Mouse (Mus musculus) liver, embryonic 15.5 days (tissue): ENCODE data around the gene Schip1. TPM values are rescaled to one million over a fixed set of nuclear protein-coding genes. Genes with fewer than 3 reads are reported as not detected.

Experiments used
- ATAC-seq: fragments of 200-750 bp; cut with Nextera tagmentation; 2 replicates; pipeline ENCODE4 v1.8.0; 2017; ENCODE audit warnings: moderate number of reproducible peaks, mild to moderate bottlenecking, moderate library complexity; ENCODE audit not compliant: insufficient read depth
- H3K27ac ChIP-seq: fragments of 300-500 bp; sonication (generic); replicated peaks from 2 replicates; pipeline ENCODE4 v1.5.1; 2015; ENCODE audit warnings: mild to moderate bottlenecking, inconsistent platforms
- H3K27me3 ChIP-seq: fragments of 300-500 bp; sonication (generic); 2 replicates; pipeline ENCODE4 v1.6.1; 2015; ENCODE audit warnings: mild to moderate bottlenecking, inconsistent platforms
- H3K36me3 ChIP-seq: fragments of 300-500 bp; sonication (generic); replicated peaks from 2 replicates; pipeline ENCODE4 v1.6.1; 2015; ENCODE audit warnings: moderate library complexity, mild to moderate bottlenecking, inconsistent platforms
- H3K4me1 ChIP-seq: fragments of 300-500 bp; sonication (generic); replicated peaks from 2 replicates; pipeline ENCODE4 v1.6.1; 2015; ENCODE audit warnings: inconsistent platforms
- H3K4me2 ChIP-seq: fragments of 300-500 bp; sonication (generic); 2 replicates; pipeline ENCODE4 v1.6.1; 2015; ENCODE audit warnings: moderate library complexity, mild to moderate bottlenecking, inconsistent platforms
- H3K4me3 ChIP-seq: fragments of 300-500 bp; sonication (generic); replicated peaks from 2 replicates; pipeline ENCODE4 v1.5.1; 2015; ENCODE audit warnings: mild to moderate bottlenecking, inconsistent platforms
- H3K9ac ChIP-seq: fragments of 300-500 bp; sonication (generic); 2 replicates; pipeline ENCODE4 v1.6.1; 2015; ENCODE audit warnings: moderate library complexity, mild to moderate bottlenecking, inconsistent platforms
- H3K9me3 ChIP-seq: fragments of 300-500 bp; sonication (generic); replicated peaks from 2 replicates; pipeline ENCODE4 v1.6.1; 2016; ENCODE audit warnings: inconsistent platforms
- WGBS: fragments of 180-500 bp; shearing (Covaris S2); methylation state at CpG from one replicate; pipeline ENCODE4 v1.1.7; 2015; ENCODE audit warnings: mixed read lengths; ENCODE audit not compliant: insufficient replicate concordance; 5-methylcytosine and 5-hydroxymethylcytosine counted together
- polyA plus RNA-seq: library from polyadenylated mRNA; unstranded; fragments of >200 nt; fragmentation: Nextera tagmentation; extraction: Ambion mirVana; gene quantifications from 2 replicates; pipeline ENCODE4 v1.2.1, GENCODE M21; 2015

The Schip1 gene
- polyA plus RNA-seq, 1 experiment from 2014 or later = 2.4 TPM

GRCm38 (mm10) chr3:68656607-68657352 lies 592.2 kb downstream of the Schip1 start:
- H3K4me1 ChIP-seq = peaks cover 3% of the 10 kb centered on the region; the same call in 1 of the 2 replicates
- no peaks in the 10 kb centered on the region for H3K27me3 ChIP-seq
- H3K4me3 ChIP-seq = no peak overlapping the region
- no peak overlapping the region for H3K4me2 ChIP-seq
- no peak overlapping the region for H3K9ac ChIP-seq
- H3K27ac ChIP-seq = no peak overlapping the region
- ATAC-seq = no peak
- H3K36me3 ChIP-seq = no peaks in the 10 kb centered on the region
- H3K9me3 ChIP-seq = no peaks in the 10 kb centered on the region
- 47% methylated on average over 4 of the region's 4 CpGs for WGBS

GRCm38 (mm10) chr3:68657589-68658245 lies 593.1 kb downstream of the Schip1 start:
- Histone ChIP-seq H3K27ac (no peak overlapping the region), H3K36me3 (no peaks in the 10 kb centered on the region), H3K27me3 (no peaks in the 10 kb centered on the region), H3K4me2 (no peak overlapping the region), H3K9ac (no peak overlapping the region), H3K4me3 (no peak overlapping the region), H3K9me3 (no peaks in the 10 kb centered on the region), H3K4me1 (peaks cover 3% of the 10 kb centered on the region; the same call in 1 of the 2 replicates)
- no peak for ATAC-seq
- 10% methylated on average over 9 of the region's 9 CpGs for WGBS

GRCm38 (mm10) chr3:68659996-68660395 lies 595.4 kb downstream of the Schip1 start:
- H3K4me3 ChIP-seq = no peak overlapping the region
- H3K27me3 ChIP-seq = no peaks in the 10 kb centered on the region
- no peak overlapping the region for H3K4me2 ChIP-seq
- H3K9ac ChIP-seq = no peak overlapping the region
- no peaks in the 10 kb centered on the region for H3K9me3 ChIP-seq
- H3K27ac ChIP-seq = no peak overlapping the region
- H3K36me3 ChIP-seq = no peaks in the 10 kb centered on the region
- no peak for ATAC-seq
- 67% methylated on average over 6 of the region's 6 CpGs for WGBS
- H3K4me1 ChIP-seq = peaks cover 3% of the 10 kb centered on the region; the same call in 1 of the 2 replicates

GRCm38 (mm10) chr3:68660538-68660937 lies 595.9 kb downstream of the Schip1 start:
- Histone ChIP-seq H3K4me2 (no peak overlapping the region), H3K4me1 (peaks cover 3% of the 10 kb centered on the region; the same call in 1 of the 2 replicates), H3K9ac (no peak overlapping the region), H3K27me3 (no peaks in the 10 kb centered on the region), H3K36me3 (no peaks in the 10 kb centered on the region), H3K9me3 (no peaks in the 10 kb centered on the region), H3K27ac (no peak overlapping the region), H3K4me3 (no peak overlapping the region)
- 41% methylated on average over 4 of the region's 4 CpGs for WGBS
- ATAC-seq = no peak

- Histone ChIP-seq H3K4me2 (no peak overlapping the region), H3K27me3 (no peaks in the 10 kb centered on the region), H3K9me3 (no peaks in the 10 kb centered on the region), H3K4me1 (peaks cover 3% of the 10 kb centered on the region; the same call in 1 of the 2 replicates), H3K9ac (no peak overlapping the region), H3K36me3 (no peaks in the 10 kb centered on the region), H3K4me3 (no peak overlapping the region), H3K27ac (no peak overlapping the region)
- 24% methylated on average over 5 of the region's 5 CpGs for WGBS
- no peak for ATAC-seq
Observed at GRCm38 (mm10) chr3:68662386-68662785, 597.8 kb downstream of the Schip1 start.

GRCm38 (mm10) chr3:68664337-68664736 lies 599.7 kb downstream of the Schip1 start:
- WGBS = 75% methylated on average over 6 of the region's 6 CpGs
- H3K4me3 ChIP-seq = no peak overlapping the region
- H3K36me3 ChIP-seq = no peaks in the 10 kb centered on the region
- no peak overlapping the region for H3K4me2 ChIP-seq
- no peak overlapping the region for H3K9ac ChIP-seq
- no peak for ATAC-seq
- H3K27ac ChIP-seq = no peak overlapping the region
- H3K27me3 ChIP-seq = no peaks in the 10 kb centered on the region
- H3K9me3 ChIP-seq = no peaks in the 10 kb centered on the region
- peaks cover under 1% of the 10 kb centered on the region; the same call in 1 of the 2 replicates for H3K4me1 ChIP-seq

GRCm38 (mm10) chr3:68666377-68666776 lies 601.8 kb downstream of the Schip1 start:
- ATAC-seq = no peak
- Histone ChIP-seq H3K4me2 (no peak overlapping the region), H3K36me3 (no peaks in the 10 kb centered on the region), H3K27ac (no peak overlapping the region), H3K4me1 (no peaks in the 10 kb centered on the region), H3K4me3 (no peak overlapping the region), H3K9me3 (no peaks in the 10 kb centered on the region), H3K27me3 (no peaks in the 10 kb centered on the region), H3K9ac (no peak overlapping the region)
- 60% methylated on average over 7 of the region's 7 CpGs for WGBS

- Histone ChIP-seq H3K4me2 (no peak overlapping the region), H3K4me3 (no peak overlapping the region), H3K27ac (no peak overlapping the region), H3K9ac (no peak overlapping the region), H3K9me3 (no peaks in the 10 kb centered on the region), H3K27me3 (no peaks in the 10 kb centered on the region), H3K36me3 (no peaks in the 10 kb centered on the region), H3K4me1 (no peaks in the 10 kb centered on the region)
- ATAC-seq = no peak
- 69% methylated on average over 1 of the region's 1 CpGs for WGBS
Observed at GRCm38 (mm10) chr3:68667852-68668251, 603.2 kb downstream of the Schip1 start.

- Histone ChIP-seq H3K9me3 (no peaks in the 10 kb centered on the region), H3K27me3 (no peaks in the 10 kb centered on the region), H3K27ac (no peak overlapping the region), H3K4me1 (no peaks in the 10 kb centered on the region), H3K4me3 (no peak overlapping the region), H3K9ac (no peak overlapping the region), H3K4me2 (no peak overlapping the region), H3K36me3 (no peaks in the 10 kb centered on the region)
- no peak for ATAC-seq
- 49% methylated on average over 5 of the region's 5 CpGs for WGBS
Observed at GRCm38 (mm10) chr3:68669418-68669974, 604.9 kb downstream of the Schip1 start.

GRCm38 (mm10) chr3:68674721-68675120 lies 610.1 kb downstream of the Schip1 start:
- no peak overlapping the region for H3K9ac ChIP-seq
- no peaks in the 10 kb centered on the region for H3K27me3 ChIP-seq
- H3K4me3 ChIP-seq = no peak overlapping the region
- ATAC-seq = no peak
- no peak overlapping the region for H3K4me2 ChIP-seq
- H3K4me1 ChIP-seq = peaks cover 11% of the 10 kb centered on the region
- H3K27ac ChIP-seq = no peak overlapping the region
- 74% methylated on average over 2 of the region's 2 CpGs for WGBS
- no peaks in the 10 kb centered on the region for H3K36me3 ChIP-seq
- H3K9me3 ChIP-seq = no peaks in the 10 kb centered on the region

GRCm38 (mm10) chr3:68675216-68675835 lies 610.7 kb downstream of the Schip1 start:
- Histone ChIP-seq H3K9me3 (no peaks in the 10 kb centered on the region), H3K27ac (no peak overlapping the region), H3K9ac (no peak overlapping the region), H3K36me3 (no peaks in the 10 kb centered on the region), H3K27me3 (no peaks in the 10 kb centered on the region), H3K4me2 (no peak overlapping the region), H3K4me3 (no peak overlapping the region), H3K4me1 (peaks cover 11% of the 10 kb centered on the region)
- no peak for ATAC-seq
- WGBS = 66% methylated on average over 12 of the region's 12 CpGs
